Mouse (Mus musculus): ENCODE measurements around the gene Hnrnph1.

DNA sequence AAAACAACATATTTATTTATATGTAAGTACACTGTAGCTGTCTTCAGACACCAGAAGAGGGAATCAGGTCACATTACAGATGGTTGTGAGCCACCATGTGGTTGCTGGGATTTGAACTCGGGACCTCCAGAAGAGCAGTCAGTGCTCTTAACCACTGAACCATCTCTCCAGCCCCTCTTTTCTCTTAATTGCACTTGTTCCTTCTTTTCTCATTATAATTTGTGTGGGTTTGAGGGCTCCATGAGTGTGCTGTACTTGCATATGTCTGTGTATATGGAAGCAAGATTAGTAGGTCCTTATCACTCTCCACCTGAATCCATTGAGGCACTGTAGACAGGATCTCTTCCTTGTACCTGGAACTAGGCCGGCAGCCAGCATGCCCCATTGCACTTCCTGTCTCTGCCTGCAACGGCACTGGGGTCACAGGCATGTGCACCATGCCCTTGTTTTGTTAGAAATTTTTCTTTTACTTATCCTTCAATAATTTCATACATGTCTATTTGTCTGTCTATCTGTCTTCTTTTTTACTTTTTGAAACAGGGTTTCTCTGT is 48.6 kb upstream of the Hnrnph1 start:
- TF ChIP-seq GATA1 (IDR thresholded peaks at IDR 0.05; ENCODE audit: borderline replicate concordance, low read length) (no peak), FLI1 (IDR thresholded peaks at IDR 0.05; ENCODE audit: low read length) (no peak)
